Mouse (Mus musculus) urinary bladder, adult 18-20 months (tissue): ENCODE results near the gene Olfr1031.
"Not testable (repeated sequence)": the region's sequence is repeated elsewhere in the genome, so short reads cannot be mapped to it uniquely, and the experiment has no call there.

Experiments used
- DNase-seq, 2 experiments: peaks; one replicate each; pipeline ENCODE4 v3.0.0; 2022; ENCODE audit warnings: low spot score in 2 of 2, mixed read lengths in 2 of 2

Gene Olfr1031

DNA sequence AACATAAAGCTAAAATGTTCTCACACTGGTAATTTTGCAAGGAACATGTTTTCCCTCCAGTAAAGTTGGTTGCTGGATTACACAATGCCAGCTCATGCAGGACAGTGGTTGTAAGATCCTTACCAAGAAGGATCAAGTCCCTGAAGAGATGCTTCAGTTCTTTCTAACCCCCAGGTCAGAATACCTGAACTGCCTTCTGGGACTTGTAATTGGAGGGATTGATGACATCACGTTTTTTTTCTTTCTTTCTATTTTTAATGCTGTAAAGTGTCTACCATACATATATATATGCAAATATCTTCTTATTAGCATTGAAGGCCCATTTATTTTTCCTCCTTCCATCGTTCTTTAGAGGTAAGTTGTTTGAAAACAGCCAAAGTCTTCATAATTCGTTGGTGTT, at the start of gene Olfr1031:
Gene Olfr1031, plus strand, starts transcription at position 301 of the 400 bp plus-strand sequence.
- no peak for DNase-seq

DNA sequence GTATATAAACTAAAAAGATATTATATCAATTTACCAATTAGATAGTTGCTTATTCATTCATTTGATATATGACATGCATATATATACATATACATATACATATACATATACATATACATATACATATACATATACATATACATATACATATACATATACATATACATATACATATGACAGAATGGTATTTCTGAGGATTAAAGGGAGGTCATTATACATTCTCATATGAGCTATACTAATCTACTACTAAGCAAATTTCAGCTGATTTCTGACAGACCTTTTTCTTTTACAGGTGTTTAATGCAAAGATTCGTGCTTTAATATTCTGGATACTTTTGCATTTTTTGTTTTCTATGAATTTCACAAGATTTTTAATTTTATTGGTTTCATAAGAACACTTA, 40.0 kb upstream of the Olfr1031 start, which contains the start of gene Olfr1028:
Gene Olfr1028, plus strand, starts transcription at position 301 of the 400 bp plus-strand sequence.
- no peak for DNase-seq

GRCm38 (mm10) chr2:85973595-85973994, 16.5 kb upstream of the Olfr1031 start, which contains the start of gene Olfr1029:
Gene Olfr1029 (plus strand): TSS chr2:85973895.
- no peak for DNase-seq

DNA sequence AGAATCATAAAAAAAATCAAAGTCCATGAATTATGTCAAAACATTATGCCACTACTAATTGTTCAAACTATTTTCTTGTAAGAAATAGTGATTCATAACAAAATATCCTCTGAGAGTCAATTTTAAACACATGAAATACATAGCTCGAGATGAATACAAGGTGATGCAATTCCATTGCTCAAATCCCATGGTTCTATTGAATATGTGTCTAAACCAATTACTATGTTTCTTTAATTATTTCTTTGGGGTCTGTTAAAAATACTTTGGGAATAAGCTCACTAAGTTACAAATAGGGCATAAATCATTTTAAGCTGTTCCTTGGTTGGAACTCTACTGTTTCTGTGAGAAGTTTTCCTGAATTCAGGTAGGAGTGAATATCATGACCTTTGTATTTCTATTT, 11.1 kb upstream of the Olfr1031 start, which contains the start of gene Olfr1030:
Gene Olfr1030, plus strand, starts transcription at position 301 of the 400 bp plus-strand sequence.
- DNase-seq, result no peak

GRCm38 (mm10) chr2:86005240-86005639, 15.1 kb downstream of the Olfr1031 start, which contains the start of gene Olfr1032:
Gene Olfr1032 (plus strand): TSS chr2:86005540.
- no peak for DNase-seq

DNA sequence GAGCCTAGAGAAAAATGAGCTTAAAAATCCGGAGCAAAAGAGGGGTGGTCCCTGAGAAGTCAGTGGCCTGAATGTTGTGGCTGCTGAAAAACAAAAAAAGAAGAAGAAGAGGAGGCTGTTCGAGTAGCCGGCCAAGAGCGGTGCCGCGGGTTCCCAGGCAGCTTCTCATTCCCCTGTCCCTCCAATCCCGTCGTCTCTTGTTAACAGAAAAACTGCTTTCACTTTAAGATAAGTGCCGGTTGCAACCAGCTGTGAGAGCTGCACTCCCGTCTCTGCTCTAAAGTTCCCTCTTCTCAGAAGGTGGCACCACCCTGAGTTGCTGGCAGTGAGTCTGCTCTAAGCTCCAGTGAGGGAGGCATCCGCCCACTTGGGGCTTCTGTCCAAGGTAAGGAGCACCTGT, 30.3 kb downstream of the Olfr1031 start, which contains the start of gene Olfr1033:
Gene Olfr1033, plus strand, starts transcription at position 228 of the 400 bp plus-strand sequence.
- DNase-seq, result peak in 1 of 2 experiments; percentile 12

DNA sequence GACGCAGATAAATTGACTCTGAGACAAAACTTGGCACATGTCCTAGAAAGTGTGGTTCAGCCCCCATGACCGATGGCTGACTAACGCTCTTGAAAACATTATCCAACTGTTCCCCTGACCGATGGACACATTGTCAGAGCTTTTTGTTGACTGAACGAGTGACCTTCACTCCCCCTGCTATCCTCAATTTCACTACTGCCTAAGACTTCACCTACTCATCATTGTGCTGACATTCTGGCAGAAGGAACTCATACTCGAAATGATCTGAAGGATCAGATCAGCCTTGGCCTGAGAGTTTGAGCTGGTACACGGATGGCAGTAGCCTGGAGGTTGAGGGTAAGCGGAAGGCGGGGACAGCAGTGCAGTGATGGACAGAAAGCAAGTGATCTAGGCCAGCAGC, 31.4 kb downstream of the Olfr1031 start:
- DNase-seq, result not testable (repeated sequence)
